Mouse (Mus musculus) embryonic fibroblast, embryonic 13.5 days (primary cell): Measurements from ENCODE around the gene Gpx5.

ENCODE experiments used
- CTCF ChIP-seq: IDR thresholded peaks from 2 replicates; pipeline ENCODE4 v1.5.1; 2011; ENCODE audit warnings: mild to moderate bottlenecking, control low read depth, low read length, moderate library complexity, borderline replicate concordance; ENCODE audit not compliant: insufficient read depth
- POLR2A ChIP-seq: IDR thresholded peaks from 2 replicates; pipeline ENCODE4 v1.6.1; 2011; ENCODE audit warnings: low read depth, mild to moderate bottlenecking, control low read depth, low read length, moderate library complexity

DNA sequence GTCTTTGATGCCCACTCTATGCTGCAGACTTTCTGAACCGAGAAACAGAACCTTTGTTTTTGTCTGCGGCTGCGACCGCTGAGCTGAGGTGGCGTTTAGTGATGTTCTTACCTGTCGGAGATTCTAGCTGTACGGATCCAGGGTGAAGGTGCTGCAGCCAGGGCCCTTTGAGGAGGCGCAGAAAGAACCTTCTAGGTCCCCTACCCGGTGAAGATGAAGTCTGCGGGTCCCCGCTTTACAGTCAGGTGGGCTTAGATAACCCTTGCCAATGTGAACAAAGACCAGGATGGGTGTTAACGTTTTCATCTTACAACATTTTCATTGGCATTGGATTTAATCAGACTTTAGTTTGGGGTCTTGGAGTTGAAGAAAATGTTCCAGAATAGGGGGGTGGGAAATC is 39.0 kb downstream of the Gpx5 start:
- TF ChIP-seq CTCF = no peak
- TF ChIP-seq POLR2A = no peak
